Mouse (Mus musculus): ENCODE results near the gene Safb.
"Not testable (repeated sequence)": the region's sequence is repeated elsewhere in the genome, so short reads cannot be mapped to it uniquely, and the experiment has no call there.

DNA sequence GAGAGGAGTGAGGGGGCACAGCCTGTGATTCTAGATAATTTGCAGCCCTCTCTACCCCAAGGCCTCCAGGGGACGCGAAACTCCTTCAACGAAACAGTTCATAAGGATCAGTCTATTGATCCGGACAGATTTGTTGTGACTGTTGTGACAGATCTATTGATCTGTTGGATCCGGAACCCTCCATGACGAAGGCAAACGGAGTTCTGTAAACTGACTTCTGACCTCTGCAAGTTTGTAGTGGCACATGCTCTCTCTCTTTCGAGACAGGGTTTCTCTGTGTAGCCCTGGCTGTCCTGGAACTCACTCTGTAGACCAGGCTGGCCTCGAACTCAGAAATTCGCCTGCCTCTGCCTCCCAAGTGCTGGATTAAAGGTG lies 27.9 kb downstream of the Safb start:
- TF ChIP-seq CTCF (IDR thresholded peaks at IDR 0.05; ENCODE audit: low read depth, low read length); POLR2A (IDR thresholded peaks at IDR 0.05; ENCODE audit: extremely low read depth, insufficient read depth, low read length): not testable (repeated sequence)

All from liver, adult 2 months (tissue).